Mouse (Mus musculus) frontal cortex, adult (tissue): ENCODE data around the gene Lrrfip1.

Experiments used
- ATAC-seq: cut with Nextera tagmentation; 2 replicates; pipeline ENCODE4 v1.9.2; 2017; ENCODE audit warnings: mild to moderate bottlenecking, moderate library complexity, mixed read lengths; ENCODE audit not compliant: low TSS enrichment

Lrrfip1 gene

DNA sequence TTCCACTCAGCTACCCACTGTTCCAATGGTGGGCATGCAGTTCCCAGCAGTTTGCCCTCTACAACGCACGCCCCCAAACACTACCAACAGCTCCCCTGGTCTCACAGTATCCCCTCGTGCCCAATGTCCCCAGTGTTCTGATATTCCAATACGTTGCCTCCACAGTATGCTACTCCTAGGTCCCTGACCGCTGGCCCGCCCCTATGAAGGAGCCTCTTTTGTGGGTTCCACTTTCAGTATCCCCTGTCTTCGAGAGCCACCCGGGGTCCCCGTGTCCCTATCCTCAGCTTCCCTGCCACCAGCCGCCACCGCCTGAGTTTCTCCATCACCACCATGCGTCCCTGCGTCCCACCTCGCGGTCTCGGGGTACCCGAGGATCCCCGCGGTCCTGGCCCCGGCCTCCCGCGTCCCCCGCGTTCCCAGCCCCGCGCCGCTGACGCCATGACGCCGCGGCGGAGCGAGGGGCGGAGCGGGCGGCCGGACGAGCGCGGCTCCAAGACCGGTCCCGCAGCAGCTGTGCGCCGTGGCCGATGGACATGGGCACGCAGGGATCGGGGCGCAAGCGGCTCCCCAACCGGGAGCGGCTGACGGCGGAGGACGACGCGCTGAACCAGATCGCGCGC lies at the start of gene Lrrfip1:
Gene Lrrfip1, plus strand, starts transcription at position 470 of the 623 bp plus-strand sequence.
- peak; percentile 91 for ATAC-seq

DNA sequence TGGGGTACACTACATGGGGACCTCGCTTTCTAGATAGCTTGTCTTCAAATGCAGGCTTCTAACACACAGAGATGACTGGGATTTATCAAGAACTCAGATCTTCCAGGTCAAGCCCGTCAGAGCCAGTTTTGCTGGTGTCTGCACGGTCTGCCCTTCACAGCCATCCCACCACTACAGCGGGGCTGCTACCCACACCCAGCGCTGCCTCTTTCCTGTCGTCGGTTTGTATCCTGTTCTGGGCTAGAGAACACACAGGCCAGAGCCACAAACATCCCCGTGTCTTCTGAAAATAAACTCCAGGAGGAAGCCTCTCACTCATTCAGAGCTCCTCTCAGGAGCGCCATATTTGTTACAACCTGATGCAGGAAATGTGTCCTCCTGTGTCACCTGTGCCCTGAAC lies 49.2 kb upstream of the Lrrfip1 start:
- ATAC-seq: no peak

DNA sequence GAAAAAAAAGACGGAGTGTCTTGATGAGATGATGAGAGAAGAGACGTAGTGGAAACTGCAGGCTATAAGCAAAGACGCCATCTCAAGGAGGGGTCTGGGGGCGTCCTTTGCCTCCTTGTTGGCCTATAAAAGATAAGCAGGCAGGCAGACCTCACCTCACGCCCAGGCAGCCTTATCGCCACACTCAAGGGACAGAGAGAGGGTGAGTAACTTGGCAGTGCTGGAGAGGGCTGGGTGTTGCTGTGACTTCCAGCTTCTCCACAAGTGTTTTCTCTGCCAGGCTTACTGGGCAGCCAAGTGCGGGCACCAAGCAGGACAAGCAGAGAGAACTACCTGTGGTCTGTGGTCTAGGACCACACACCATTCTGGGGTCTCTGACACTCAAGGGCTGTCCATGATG lies 46.9 kb upstream of the Lrrfip1 start:
- no peak for ATAC-seq

DNA sequence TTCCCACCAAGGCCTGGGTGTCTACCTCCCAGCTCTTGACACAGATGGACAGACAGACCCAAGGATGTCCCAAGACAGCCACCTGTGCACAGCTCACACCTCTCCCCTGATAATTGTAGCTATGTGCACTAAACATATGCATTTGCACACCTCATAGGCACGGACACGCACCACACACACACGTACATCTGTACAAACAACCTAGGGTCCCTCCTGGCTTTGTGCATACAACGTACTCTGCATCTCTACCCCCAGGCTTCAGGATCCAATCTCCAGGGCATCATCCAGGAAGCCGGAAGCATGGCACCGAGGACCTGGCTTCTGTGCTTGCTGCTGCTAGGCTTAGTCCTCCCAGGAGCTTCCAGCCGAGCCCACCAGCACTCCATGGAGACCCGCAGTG lies 45.7 kb upstream of the Lrrfip1 start, which contains the start of gene Prlh:
Gene Prlh, plus strand, starts transcription at position 301 of the 400 bp plus-strand sequence.
- no peak for ATAC-seq

DNA sequence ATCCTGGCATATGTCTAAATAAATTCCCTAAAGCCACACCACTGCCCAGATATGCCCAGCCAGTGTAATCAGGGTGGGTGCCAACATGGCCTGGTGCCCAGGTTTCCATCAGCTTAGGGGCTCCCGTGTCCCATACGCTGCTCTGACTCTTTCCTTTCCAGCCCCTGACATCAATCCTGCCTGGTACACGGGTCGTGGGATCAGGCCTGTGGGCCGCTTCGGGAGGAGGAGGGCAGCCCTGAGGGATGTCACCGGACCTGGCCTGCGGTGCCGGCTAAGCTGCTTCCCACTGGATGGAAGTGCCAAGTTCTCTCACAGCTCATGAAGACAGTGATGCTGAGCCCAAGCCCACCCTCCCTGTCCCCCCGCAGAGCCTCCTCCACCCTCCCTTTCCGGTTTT lies 44.8 kb upstream of the Lrrfip1 start:
- ATAC-seq: no peak

DNA sequence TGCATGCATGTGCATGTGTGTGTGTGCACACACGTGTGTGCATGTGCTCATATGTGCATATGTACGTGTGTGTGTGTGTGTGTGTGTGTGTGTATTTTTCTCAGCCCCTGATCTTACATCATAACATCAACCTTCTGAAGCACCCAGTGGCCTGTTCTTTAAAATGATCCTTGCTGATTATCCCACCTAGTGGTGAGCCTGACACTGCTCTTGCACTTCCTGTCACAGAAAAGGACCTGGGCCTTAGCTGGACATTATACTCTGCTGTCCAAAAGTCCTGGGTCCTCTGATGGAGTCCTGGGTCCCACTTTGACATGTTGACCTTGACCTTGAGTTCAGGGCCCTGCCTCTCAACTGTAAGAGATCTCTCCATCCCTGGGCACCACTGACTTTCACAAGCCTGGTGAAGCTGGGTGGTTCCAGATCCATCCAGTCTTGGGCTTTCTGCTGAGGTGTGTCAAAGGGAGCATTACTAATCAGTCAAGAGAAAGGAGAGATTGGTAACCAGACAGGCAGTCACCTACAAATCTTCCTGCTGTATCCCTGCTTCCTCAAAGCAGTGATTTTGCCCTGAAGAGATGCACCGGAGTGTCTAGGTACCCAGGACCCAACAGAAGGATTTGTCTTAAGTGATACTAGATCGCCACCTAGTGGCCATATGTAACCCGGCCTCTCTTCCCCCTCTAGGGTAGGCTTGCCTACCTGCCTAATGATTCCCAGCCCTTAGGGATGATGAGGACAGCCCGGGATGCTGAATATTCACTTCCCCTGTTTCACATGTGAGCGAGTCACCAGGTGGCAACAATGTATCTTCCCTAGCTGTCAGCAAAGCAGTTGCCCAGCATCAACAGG lies 42.1 kb upstream of the Lrrfip1 start:
- ATAC-seq: peak; percentile 86

DNA sequence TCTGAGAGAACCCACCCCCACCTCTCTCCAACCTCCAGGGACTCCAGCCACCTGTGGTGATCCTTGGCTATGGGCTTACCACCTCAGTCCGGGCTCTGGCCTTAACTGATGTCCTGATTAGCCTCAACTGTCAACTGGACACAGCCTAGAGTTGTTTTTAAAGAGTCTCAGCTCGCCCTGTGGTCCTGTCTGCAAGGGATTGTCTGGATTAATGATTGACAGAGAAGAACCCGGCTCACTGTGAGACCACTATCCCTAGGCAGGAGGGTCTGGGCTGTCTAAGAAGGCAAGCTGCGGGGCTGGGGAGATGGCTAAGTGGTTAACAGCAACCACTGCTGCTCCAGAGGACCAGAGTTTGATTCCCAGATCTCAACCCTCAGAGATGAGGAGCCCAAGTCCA lies 36.0 kb upstream of the Lrrfip1 start:
- ATAC-seq: no peak

DNA sequence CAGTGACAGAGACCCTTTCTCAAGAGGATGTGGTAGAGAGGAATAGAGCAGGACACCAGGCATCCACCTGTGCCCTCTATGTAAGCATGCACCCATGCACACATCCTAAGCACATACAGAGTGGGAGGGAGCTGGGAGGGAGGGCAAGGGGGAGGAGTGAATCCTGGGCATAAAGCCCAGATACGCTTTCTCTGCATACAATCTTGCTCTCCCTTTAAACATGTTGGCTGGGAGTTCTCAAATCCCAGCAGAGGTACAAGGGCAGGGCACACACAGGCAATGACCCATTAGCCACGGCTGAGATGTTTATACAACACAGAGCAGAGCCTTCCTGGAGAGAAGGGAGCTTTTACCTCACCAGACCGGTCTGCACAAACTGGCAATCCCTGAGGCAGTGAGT lies 35.5 kb upstream of the Lrrfip1 start:
- ATAC-seq: peak; percentile 59; the same call in 1 of the 2 replicates

DNA sequence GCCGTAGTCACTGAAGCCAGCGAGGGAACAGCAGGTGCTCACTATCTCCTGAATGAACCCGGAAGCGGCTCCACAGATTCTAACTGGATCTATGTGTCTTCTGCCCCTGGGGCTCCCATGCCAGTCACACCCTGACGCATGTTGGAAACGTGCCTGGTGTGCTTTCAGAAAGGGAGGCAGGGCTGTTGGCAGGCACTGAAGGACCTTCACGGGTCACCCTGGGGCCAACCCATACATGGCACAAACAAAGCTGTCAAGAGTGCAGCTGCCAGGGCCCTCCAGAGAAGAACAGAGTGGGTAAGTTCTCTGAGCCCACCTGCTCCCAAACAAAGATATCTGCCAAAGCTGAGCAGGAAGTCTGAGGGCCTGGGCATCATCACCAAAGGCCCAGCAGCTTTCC lies 31.0 kb upstream of the Lrrfip1 start:
- no peak for ATAC-seq

DNA sequence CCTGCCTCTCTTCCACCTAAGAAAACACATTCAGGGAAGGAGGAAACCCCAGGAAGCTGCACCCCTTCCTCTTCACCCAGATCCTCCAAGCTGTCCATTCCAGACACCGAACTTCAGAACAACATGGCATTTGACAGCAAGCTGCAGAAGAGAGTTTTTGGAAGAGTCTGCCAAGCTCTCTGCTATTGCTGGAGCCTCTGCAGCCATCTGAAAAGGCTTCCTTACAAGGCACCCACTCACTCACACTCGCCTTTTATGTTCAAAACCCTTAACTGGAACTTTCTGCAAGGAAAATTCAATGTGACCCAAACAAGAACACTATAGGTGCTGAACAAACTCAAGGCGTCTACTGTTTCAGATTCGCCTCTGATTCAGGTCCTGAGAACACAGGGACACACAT lies 29.9 kb upstream of the Lrrfip1 start:
- peak; percentile 71 for ATAC-seq

DNA sequence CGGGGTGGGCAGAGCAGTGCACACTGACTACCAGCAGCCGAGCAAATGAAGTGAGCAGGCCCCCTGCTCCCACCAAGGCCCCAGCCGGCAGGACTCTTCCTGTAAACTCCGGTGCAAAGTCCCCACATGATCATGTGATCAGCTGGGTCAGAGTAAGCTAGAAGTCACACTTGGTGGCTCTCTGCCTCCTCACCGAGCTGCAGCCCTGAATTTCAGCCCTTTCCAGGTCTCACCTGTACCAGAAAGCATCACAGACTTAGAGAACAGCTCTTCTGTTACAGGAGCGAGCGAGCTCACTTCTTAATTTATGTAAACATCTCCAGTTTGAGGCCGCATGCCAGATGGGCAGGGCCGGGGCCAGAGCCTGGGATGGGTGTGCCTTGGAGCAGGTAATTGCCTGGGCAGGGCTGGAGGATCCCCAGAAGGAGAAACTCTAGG lies 29.2 kb upstream of the Lrrfip1 start, which contains the start of gene Rab17:
Gene Rab17, minus strand, starts transcription at position 315 of the 438 bp plus-strand sequence.
- no peak for ATAC-seq

DNA sequence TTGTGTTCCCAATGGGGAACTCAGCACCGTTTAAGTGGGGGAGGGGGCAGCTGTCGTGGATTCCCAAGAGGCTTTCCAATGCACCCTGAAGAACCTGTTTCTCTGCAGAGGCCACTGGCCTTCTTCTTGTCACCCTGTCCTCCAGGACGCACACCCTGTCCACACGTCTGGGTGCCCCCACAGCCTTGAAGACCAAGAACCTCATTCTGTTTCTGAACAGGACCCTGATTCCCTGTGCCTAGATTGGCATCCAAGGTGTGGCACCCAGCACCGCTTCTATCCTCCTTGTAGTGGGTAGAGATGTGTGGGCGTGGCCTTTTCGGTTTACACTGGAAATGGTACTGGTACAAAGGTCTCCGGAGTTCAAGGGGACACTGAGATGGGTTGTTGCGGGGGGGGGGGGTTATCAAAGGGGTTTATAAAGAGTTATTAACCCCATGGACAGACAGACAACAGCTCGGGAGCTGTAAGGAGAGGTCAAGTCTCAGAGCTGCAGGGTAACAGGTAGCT lies 28.6 kb upstream of the Lrrfip1 start:
- no peak for ATAC-seq

DNA sequence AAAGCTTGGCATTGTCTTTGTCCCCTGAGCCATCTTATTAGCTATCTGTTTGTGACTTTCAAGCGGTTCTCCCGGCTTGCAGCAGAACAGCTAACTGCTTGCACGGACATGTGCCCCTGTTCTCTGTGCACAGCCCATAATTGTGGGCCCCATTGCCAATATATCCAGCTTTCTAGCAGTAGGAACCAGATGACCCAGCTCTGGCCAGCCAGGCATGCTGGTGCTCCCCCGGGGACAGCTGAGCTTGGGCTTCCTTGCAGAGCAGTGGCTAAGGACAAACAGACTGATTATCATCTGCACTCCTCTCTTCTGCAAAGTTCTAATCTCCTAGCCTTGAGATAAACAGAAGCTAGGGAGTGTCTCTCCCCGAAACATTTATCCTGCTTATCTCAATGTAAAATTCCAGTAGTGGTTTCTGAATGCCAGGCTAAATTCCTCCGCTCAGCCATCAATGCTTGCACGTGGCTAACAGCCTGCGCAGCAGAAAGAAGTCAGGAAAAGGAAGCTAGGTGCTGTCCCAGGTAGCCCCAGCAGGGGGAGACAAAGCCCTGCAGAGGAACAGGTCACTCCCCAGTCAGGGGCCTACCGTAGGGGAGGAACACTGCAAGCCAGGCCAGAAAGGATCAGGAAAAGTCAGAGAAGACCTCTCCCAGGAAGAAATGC lies 25.5 kb upstream of the Lrrfip1 start:
- peak; percentile 55 for ATAC-seq

DNA sequence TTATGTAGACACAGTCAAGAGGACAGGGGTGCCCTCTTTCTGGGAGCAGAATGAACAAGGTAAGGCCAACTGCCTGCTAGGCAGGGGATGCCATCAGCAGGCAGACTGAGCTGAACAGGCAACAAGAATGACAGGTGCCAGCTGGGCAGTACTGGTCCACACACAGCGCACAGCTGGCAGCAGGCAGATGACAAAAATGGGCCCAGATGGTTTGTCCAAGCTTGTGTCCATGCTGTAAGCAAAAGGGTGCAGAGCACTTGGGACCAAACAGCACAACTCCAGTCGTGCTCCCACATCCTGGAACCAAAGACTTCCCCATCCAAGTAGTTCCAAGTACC lies 25.0 kb upstream of the Lrrfip1 start:
- peak; percentile 22 for ATAC-seq

DNA sequence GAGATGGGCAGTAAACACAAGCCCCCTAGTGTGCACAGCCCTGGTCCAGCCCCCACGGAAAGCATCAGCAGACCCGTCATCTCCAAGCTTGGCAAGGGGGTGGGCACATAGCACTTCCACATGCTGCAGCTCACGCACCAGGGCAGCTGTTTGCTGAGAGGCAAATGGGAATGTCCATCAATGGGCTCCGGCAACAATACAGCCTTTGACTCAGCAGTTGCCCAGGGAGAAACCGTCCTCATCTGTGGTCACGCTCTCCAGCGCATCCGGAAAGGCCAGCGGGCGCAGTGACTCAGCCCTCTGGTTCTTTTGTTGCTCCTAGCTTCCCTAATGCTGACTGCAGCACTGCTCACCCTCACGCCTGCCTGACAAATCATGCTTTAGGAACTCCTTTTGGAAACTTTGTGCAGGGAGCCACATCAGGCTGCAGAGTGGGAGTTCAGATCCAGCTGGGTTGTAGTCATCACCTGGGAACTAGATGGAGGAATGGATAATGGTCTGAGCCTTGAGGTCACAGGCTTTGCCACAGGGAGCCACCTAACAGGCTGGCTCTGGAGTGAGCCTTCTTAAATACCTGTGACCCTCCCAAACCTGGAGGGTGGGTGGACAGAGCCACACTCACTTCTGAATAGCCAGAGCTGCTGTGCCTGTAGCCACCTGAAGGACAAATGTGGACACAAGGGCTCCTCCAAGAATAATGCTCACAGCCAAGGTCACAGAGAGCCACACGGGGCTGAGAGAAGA lies 23.5 kb upstream of the Lrrfip1 start:
- peak; percentile 60 for ATAC-seq

DNA sequence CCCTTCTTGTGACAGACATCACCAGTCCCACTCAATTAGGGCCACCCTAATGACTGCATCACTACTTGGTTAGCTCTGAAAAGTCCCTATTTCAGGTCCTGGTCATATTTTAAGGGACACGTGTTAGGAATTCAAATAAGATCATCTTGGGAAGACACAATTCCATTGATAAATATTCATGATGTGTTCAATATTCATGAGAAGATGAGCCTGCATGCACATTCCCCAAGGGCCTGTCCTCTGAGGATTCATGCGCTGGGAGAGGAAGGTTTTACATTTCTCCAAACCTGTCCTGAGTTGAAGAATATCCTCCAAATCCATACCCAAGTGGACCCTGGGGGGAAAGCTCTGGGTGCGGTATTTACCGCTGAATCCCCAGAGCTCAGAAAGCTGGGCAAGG lies 22.6 kb upstream of the Lrrfip1 start:
- ATAC-seq: no peak

DNA sequence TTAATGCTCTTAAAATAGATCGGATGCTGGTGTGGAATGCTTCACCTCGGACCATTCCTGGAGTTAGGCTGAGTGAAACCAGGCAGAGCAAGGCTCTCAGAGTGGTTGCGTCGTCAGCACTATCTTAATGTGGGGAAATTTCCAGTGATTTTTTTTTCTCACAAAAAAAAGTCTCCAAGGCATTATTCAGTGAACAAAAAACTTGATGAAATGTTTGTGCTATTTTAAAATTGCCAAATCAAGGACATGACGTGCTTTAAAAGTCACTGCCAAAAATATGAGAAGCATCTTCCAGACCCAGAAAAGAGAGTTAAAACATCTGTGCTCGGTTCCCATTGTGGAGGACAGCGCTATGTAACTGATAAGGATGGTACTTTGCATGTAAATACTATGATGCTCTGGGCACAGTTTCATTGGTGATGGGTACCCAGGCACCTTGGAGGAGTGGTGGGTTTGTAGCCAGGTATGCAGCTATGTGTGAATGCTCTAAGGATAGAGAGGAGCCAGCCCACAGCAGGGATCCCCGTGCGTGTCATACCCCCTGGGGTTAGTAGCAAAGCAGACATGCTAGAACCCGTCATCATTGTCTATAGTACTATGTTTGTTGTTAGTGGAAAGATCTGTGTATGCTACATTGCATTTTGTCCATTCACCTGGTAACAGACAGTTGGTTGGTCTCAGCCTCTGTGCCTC lies 17.8 kb upstream of the Lrrfip1 start:
- peak; percentile 90 for ATAC-seq

DNA sequence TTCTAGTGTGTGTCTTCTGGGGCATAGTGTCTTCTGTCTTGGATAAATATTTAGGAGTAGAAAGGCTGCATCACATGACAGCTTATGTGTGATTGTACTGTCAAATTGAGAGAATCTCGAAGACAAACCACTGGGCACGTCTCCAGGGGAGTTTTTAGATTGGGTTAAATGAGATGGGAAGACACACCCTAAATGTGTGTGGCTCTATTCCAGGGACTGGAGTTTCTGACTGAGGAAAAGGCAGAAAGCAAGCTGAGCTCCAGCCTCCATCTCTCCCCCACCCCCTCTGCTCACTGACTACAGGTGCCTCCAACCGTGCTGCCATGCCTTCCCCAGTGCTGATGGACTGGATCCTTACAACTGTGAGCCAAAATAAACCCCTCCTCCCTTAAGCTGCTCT lies 17.2 kb upstream of the Lrrfip1 start:
- ATAC-seq: peak; percentile 39; the same call in 1 of the 2 replicates

DNA sequence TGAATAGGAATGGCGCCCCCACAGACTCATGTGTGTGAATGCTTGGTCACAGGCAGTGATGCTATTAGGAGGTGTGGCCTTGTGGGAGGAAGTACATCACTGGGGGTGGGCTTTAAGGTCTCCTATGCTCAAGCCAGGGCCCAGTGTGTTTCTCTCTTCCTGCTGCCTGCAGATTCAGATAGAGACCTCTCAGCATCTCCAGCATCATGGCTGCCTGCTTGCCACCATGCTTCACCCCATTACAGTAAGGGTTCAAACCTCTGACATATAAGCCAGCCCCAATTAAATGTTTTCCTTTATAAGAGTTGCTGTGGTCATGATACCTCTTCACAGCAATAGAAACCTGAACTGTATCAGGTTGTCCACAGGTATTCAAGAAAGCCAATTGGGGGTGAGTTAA lies 2.6 kb upstream of the Lrrfip1 start:
- no peak for ATAC-seq

DNA sequence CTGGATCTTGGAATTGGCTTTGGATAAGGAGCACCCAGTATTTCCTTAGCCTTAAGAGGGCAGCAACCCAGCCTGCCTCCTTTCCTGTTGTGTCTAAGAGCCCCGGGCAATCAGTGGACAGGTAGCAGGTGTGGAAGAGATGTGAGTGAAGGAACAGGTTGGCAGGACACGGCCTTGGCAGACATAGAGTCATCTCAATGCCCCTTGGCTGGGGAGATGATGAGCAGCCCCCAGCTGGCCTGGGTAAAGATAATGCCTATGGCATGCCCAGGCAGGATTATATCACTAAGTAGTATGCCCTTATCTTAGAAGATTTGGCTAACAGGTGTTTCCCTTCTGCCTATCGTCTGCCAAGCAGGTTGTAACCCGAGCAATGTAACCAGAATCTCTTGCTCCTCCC lies 1.4 kb upstream of the Lrrfip1 start:
- ATAC-seq: no peak

DNA sequence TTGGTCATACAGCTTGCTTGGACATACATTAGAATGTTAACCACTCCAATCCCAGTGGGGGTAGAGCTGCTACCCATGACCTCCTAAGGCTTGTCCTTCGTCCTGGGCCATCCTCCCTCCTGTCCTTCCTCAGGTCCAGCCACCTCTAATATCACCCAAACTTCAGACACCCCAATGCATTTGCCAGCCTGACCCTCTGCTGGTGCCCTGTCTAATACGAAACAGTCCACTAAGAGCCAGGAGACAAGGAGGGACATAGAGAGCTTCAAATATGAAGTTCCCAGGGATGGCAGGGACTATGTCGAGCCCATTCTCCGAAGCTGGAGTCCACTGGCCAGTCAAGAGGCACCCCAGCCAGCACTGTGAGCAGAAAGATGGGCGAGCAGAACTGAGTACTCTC lies 896 bp upstream of the Lrrfip1 start:
- ATAC-seq: no peak
